In genomic region chr4:99882405-99882804, GRCm38 (mm10) we compare ENCODE assay signal across 20 mouse cellular contexts. TPM values are rescaled to one million over a fixed set of nuclear protein-coding genes. Genes with fewer than 3 reads are reported as not detected.
DNase-seq lines count a peak whose midpoint lies in the region; ATAC-seq and TF ChIP-seq lines count a peak whose summit lies in the region.
"Had no signal": no experiment of that assay in that cellular context is flagged by ENCODE, and none has a peak within 500 bp of the region (broad histone marks: within the 10 kb centered on the region; RNA-seq: fewer than 3 reads in every experiment).

No protein-coding gene starts in this region.

- 0 out of 2 replicates have a peak, but pooled peaks cover 2% of the 10 kb centered on the region for H3K4me1 ChIP-seq in forebrain, embryonic 11.5 days (replicated peaks; ENCODE audit: control insufficient read depth, insufficient read depth, low read length)
- H3K4me1 ChIP-seq in forebrain, postnatal 0 days (ENCODE audit: insufficient read depth) = no peaks in the 10 kb centered on the region
- H3K4me1 ChIP-seq in heart, embryonic 13.5 days = peaks cover 6% of the 10 kb centered on the region; the same call in 1 of the 2 replicates
- H3K4me1 ChIP-seq in limb, embryonic 14.5 days (ENCODE audit: control insufficient read depth, insufficient read depth, low read length) = no peaks in the 10 kb centered on the region
- no peaks in the 10 kb centered on the region for H3K4me1 ChIP-seq in limb, embryonic 10.5 days
- H3K4me1 ChIP-seq: embryonic facial prominence, embryonic 15.5 days; hindbrain, embryonic 13.5 days; limb, embryonic 12.5 days; megakaryocyte, embryonic 14.5 days had no signal

- no peak overlapping the region for H3K4me2 ChIP-seq in forebrain, embryonic 11.5 days (ENCODE audit: low read depth, low read length, severe bottlenecking)
- H3K4me2 ChIP-seq in forebrain, postnatal 0 days (ENCODE audit: low read depth) = no peak overlapping the region
- no peak overlapping the region for H3K4me2 ChIP-seq in heart, embryonic 13.5 days
- H3K4me2 ChIP-seq in limb, embryonic 14.5 days (replicated peaks; ENCODE audit: low read depth, low read length, severe bottlenecking) = no peak overlapping the region
- H3K4me2 ChIP-seq: embryonic facial prominence, embryonic 15.5 days; hindbrain, embryonic 13.5 days; limb, embryonic 12.5 days; liver, embryonic 11.5 days; midbrain, embryonic 12.5 days had no signal

- H3K36me3 ChIP-seq in forebrain, embryonic 11.5 days (ENCODE audit: control insufficient read depth, insufficient read depth, low read length) = no peaks in the 10 kb centered on the region
- no peaks in the 10 kb centered on the region for H3K36me3 ChIP-seq in forebrain, postnatal 0 days (ENCODE audit: insufficient read depth)
- H3K36me3 ChIP-seq in heart, embryonic 13.5 days = 0 out of 2 replicates have a peak, but pooled peaks cover 2% of the 10 kb centered on the region
- no peaks in the 10 kb centered on the region for H3K36me3 ChIP-seq in limb, embryonic 14.5 days (ENCODE audit: control insufficient read depth, insufficient read depth, low read length)
- H3K36me3 ChIP-seq in limb, embryonic 10.5 days = 0 out of 2 replicates have a peak, but pooled peaks cover 3% of the 10 kb centered on the region
- H3K36me3 ChIP-seq: embryonic facial prominence, embryonic 15.5 days; hindbrain, embryonic 13.5 days; limb, embryonic 12.5 days; midbrain, embryonic 12.5 days had no signal

- no peak overlapping the region for H3K27ac ChIP-seq in forebrain, embryonic 11.5 days (ENCODE audit: low read depth, low read length)
- no peak overlapping the region for H3K27ac ChIP-seq in forebrain, postnatal 0 days (ENCODE audit: low read depth, low read length)
- H3K27ac ChIP-seq in heart, embryonic 13.5 days (replicated peaks) = peak overlapping the region; percentile 49
- H3K27ac ChIP-seq in limb, embryonic 14.5 days (replicated peaks; ENCODE audit: low read depth, low read length) = no peak overlapping the region
- no peak overlapping the region for H3K27ac ChIP-seq in limb, embryonic 10.5 days
- H3K27ac ChIP-seq: embryonic facial prominence, embryonic 15.5 days; hindbrain, embryonic 13.5 days; limb, embryonic 12.5 days; midbrain, embryonic 12.5 days had no signal

- ATAC-seq in forebrain, embryonic 11.5 days (replicated peaks; ENCODE audit: low FRiP score) = 0 out of 2 replicates have a peak, but pooled peaks have one; percentile 33
- ATAC-seq in forebrain, postnatal 0 days = no peak
- no peak for ATAC-seq in heart, embryonic 13.5 days (ENCODE audit: extremely low read depth, insufficient number of reproducible peaks, low FRiP score, low TSS enrichment)
- no peak for ATAC-seq in limb, embryonic 14.5 days (ENCODE audit: low FRiP score, low read depth)
- ATAC-seq: intestine, postnatal 0 days had no signal

- no peak overlapping the region for H3K9ac ChIP-seq in forebrain, embryonic 11.5 days (ENCODE audit: low read length)
- no peak overlapping the region for H3K9ac ChIP-seq in forebrain, postnatal 0 days
- no peak overlapping the region for H3K9ac ChIP-seq in heart, embryonic 13.5 days
- H3K9ac ChIP-seq in limb, embryonic 14.5 days (ENCODE audit: low read depth, low read length, severe bottlenecking) = no peak overlapping the region
- H3K9ac ChIP-seq: embryonic facial prominence, embryonic 15.5 days; hindbrain, embryonic 13.5 days; limb, embryonic 12.5 days; midbrain, embryonic 12.5 days had no signal

- TF ChIP-seq CTCF in forebrain, postnatal 0 days (IDR thresholded peaks at IDR 0.05; ENCODE audit: low read depth) = no peak

- TF ChIP-seq POLR2A in limb, embryonic 14.5 days (IDR thresholded peaks at IDR 0.05; ENCODE audit: borderline replicate concordance, extremely low read depth, insufficient read depth, insufficient read length) = no peak

- no peaks in the 10 kb centered on the region for H3K27me3 ChIP-seq in forebrain, embryonic 11.5 days (ENCODE audit: control insufficient read depth, insufficient read depth, low read length)
- H3K27me3 ChIP-seq in forebrain, postnatal 0 days (ENCODE audit: insufficient read depth, low read length) = no peaks in the 10 kb centered on the region
- no peaks in the 10 kb centered on the region for H3K27me3 ChIP-seq in heart, embryonic 13.5 days (replicated peaks)
- H3K27me3 ChIP-seq in limb, embryonic 14.5 days (ENCODE audit: control insufficient read depth, insufficient read depth, low read length) = no peaks in the 10 kb centered on the region
- no peaks in the 10 kb centered on the region for H3K27me3 ChIP-seq in limb, embryonic 10.5 days (ENCODE audit: low read depth, poor library complexity, severe bottlenecking)
- H3K27me3 ChIP-seq: embryonic facial prominence, embryonic 15.5 days; hindbrain, embryonic 13.5 days; limb, embryonic 12.5 days; megakaryocyte, embryonic 14.5 days; midbrain, embryonic 12.5 days had no signal

- no peaks in the 10 kb centered on the region for H3K9me3 ChIP-seq in forebrain, embryonic 11.5 days (ENCODE audit: control insufficient read depth, low read length)
- no peaks in the 10 kb centered on the region for H3K9me3 ChIP-seq in forebrain, postnatal 0 days (ENCODE audit: low read length)
- H3K9me3 ChIP-seq in heart, embryonic 13.5 days = no peaks in the 10 kb centered on the region
- H3K9me3 ChIP-seq in limb, embryonic 14.5 days (ENCODE audit: control insufficient read depth, low read length) = no peaks in the 10 kb centered on the region
- H3K9me3 ChIP-seq in limb, embryonic 10.5 days (replicated peaks) = no peaks in the 10 kb centered on the region
- H3K9me3 ChIP-seq: embryonic facial prominence, embryonic 15.5 days; G1E; hindbrain, embryonic 13.5 days; limb, embryonic 12.5 days; megakaryocyte, embryonic 14.5 days; midbrain, embryonic 12.5 days had no signal

- H3K4me3 ChIP-seq in forebrain, embryonic 11.5 days (ENCODE audit: low read depth, low read length) = no peak overlapping the region
- no peak overlapping the region for H3K4me3 ChIP-seq in forebrain, postnatal 0 days (ENCODE audit: low read depth, low read length)
- H3K4me3 ChIP-seq in heart, embryonic 13.5 days = no peak overlapping the region
- no peak overlapping the region for H3K4me3 ChIP-seq in limb, embryonic 14.5 days (replicated peaks; ENCODE audit: low read length)
- H3K4me3 ChIP-seq in limb, embryonic 10.5 days = no peak overlapping the region
- H3K4me3 ChIP-seq: embryonic facial prominence, embryonic 15.5 days; hindbrain, embryonic 13.5 days; limb, embryonic 12.5 days; megakaryocyte, embryonic 14.5 days; midbrain, embryonic 12.5 days had no signal

- DNase-seq in forebrain, embryonic 11.5 days (ENCODE audit: low spot score) = no peak
- no peak for DNase-seq in forebrain, postnatal 0 days
- DNase-seq in heart, adult 9 months (ENCODE audit: low spot score in 2 of 2) = no peak
- DNase-seq in limb, embryonic 14.5 days (ENCODE audit: low spot score) = peak; percentile 11
- no peak for DNase-seq in limb, embryonic 10.5 days (ENCODE audit: low spot score)
- DNase-seq in retina, embryonic 14.5 days (ENCODE audit: low spot score) = peak; percentile 7
- no peak for DNase-seq in ovary, postnatal 14 days (ENCODE audit: low spot score)
- DNase-seq: adrenal gland, postnatal 25 days; gastrocnemius, postnatal 14 days; lung, postnatal 4 days; spleen, adult 18-20 months had no signal

RNA-seq across cellular contexts. Expression of gene Pgm1, which starts 46.8 kb away (rescaled TPM):
- 56.8 and 58.9 TPM in 2 replicates for polyA plus RNA-seq in forebrain, embryonic 11.5 days (2014; fragmentation: Nextera tagmentation; extraction: Ambion mirVana)
- total RNA-seq in forebrain, postnatal 0 days (2014; rRNA removed) = 52.5 and 73.5 TPM in 2 replicates
- 52.8 and 64.6 TPM in 2 replicates for polyA plus RNA-seq in forebrain, postnatal 0 days (2015; fragmentation: Nextera tagmentation; extraction: Ambion mirVana)
- polyA plus RNA-seq in heart, embryonic 13.5 days (2015; fragmentation: Nextera tagmentation; extraction: Ambion mirVana) = 230 and 246 TPM in 2 replicates
- polyA plus RNA-seq in limb, embryonic 14.5 days (2012; rRNA removed) = 39.8 and 40.1 TPM in 2 replicates
- polyA plus RNA-seq in limb, embryonic 14.5 days (2014; fragmentation: Nextera tagmentation; extraction: Ambion mirVana) = 52.1 and 54.6 TPM in 2 replicates
- polyA plus RNA-seq in limb, embryonic 10.5 days (2016; fragmentation: Nextera tagmentation; extraction: Ambion mirVana) = 54.9 and 62.4 TPM in 2 replicates

RNA-seq across cellular contexts. Expression of gene Itgb3bp, which starts 47.2 kb away (rescaled TPM):
- 51.0 and 57.3 TPM in 2 replicates for polyA plus RNA-seq in forebrain, embryonic 11.5 days (2014; fragmentation: Nextera tagmentation; extraction: Ambion mirVana)
- 2.9 and 4.5 TPM in 2 replicates for total RNA-seq in forebrain, postnatal 0 days (2014; rRNA removed)
- polyA plus RNA-seq in forebrain, postnatal 0 days (2015; fragmentation: Nextera tagmentation; extraction: Ambion mirVana) = 10.7 and 11.3 TPM in 2 replicates
- 33.2 and 35.9 TPM in 2 replicates for polyA plus RNA-seq in heart, embryonic 13.5 days (2015; fragmentation: Nextera tagmentation; extraction: Ambion mirVana)
- 4.7 and 11.3 TPM in 2 replicates for polyA plus RNA-seq in limb, embryonic 14.5 days (2012; rRNA removed)
- polyA plus RNA-seq in limb, embryonic 14.5 days (2014; fragmentation: Nextera tagmentation; extraction: Ambion mirVana) = 31.3 and 33.1 TPM in 2 replicates
- polyA plus RNA-seq in limb, embryonic 10.5 days (2016; fragmentation: Nextera tagmentation; extraction: Ambion mirVana) = 50.0 and 52.6 TPM in 2 replicates

RNA-seq across cellular contexts. Expression of gene Efcab7, which starts 53.4 kb away (rescaled TPM):
- 25.6 and 27.7 TPM in 2 replicates for polyA plus RNA-seq in forebrain, embryonic 11.5 days (2014; fragmentation: Nextera tagmentation; extraction: Ambion mirVana)
- 14.7 and 17.1 TPM in 2 replicates for total RNA-seq in forebrain, postnatal 0 days (2014; rRNA removed)
- polyA plus RNA-seq in forebrain, postnatal 0 days (2015; fragmentation: Nextera tagmentation; extraction: Ambion mirVana) = 11.4 and 12.0 TPM in 2 replicates
- polyA plus RNA-seq in heart, embryonic 13.5 days (2015; fragmentation: Nextera tagmentation; extraction: Ambion mirVana) = 6.8 and 9.4 TPM in 2 replicates
- polyA plus RNA-seq in limb, embryonic 14.5 days (2012; rRNA removed) = 18.0 and 20.6 TPM in 2 replicates
- 20.8 and 21.2 TPM in 2 replicates for polyA plus RNA-seq in limb, embryonic 14.5 days (2014; fragmentation: Nextera tagmentation; extraction: Ambion mirVana)
- polyA plus RNA-seq in limb, embryonic 10.5 days (2016; fragmentation: Nextera tagmentation; extraction: Ambion mirVana) = 20.8 and 23.1 TPM in 2 replicates

Comparison
In these comparisons a context has a peak if more than half of its experiments do, and no peak if none do; other contexts are left out.
1. DNase-seq: peak in limb, embryonic 14.5 days (single experiment) and retina, embryonic 14.5 days (single experiment); none in forebrain, embryonic 11.5 days (single experiment), forebrain, postnatal 0 days (single experiment), heart, adult 9 months (0 of 2), limb, embryonic 10.5 days (single experiment) and ovary, postnatal 14 days (single experiment).